Mouse (Mus musculus): ENCODE measurements around the gene Slc16a10. TPM values are rescaled to one million over a fixed set of nuclear protein-coding genes. Genes with fewer than 3 reads are reported as not detected.

Slc16a10 gene
- polyA plus RNA-seq, 1 experiment from 2014 or later: 2.2 TPM

DNA sequence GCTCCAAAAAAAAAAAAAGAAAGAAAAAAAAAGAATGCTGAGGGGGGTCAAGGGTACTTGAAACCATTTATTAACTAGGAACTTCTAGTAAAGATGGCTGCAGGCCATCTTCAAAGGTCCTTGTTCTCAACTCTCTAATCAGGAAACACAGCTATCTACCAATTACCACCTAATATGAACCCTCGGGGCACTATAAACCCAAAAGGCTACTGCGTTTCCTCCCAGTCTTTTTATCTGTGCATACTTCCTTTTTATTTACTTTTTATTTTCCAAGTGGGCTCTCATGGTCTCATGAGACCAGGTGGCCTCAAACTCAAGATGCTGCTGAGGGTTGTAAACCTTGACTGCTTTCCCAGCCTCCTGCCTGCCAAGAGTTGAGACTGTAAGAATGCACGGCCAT lies 4.4 kb upstream of the Slc16a10 start:
- Histone ChIP-seq H3K36me3 (no peaks in the 10 kb centered on the region), H3K4me3 (replicated peaks) (no peak overlapping the region), H3K27me3 (replicated peaks) (no peaks in the 10 kb centered on the region), H3K27ac (replicated peaks) (no peak overlapping the region), H3K9ac (replicated peaks) (no peak overlapping the region), H3K4me2 (no peak overlapping the region), H3K4me1 (peaks cover 3% of the 10 kb centered on the region), H3K9me3 (replicated peaks) (no peaks in the 10 kb centered on the region)
- WGBS: 81% methylated on average over 3 of the region's 3 CpGs
- no peak for ATAC-seq (ENCODE audit: low FRiP score)

DNA sequence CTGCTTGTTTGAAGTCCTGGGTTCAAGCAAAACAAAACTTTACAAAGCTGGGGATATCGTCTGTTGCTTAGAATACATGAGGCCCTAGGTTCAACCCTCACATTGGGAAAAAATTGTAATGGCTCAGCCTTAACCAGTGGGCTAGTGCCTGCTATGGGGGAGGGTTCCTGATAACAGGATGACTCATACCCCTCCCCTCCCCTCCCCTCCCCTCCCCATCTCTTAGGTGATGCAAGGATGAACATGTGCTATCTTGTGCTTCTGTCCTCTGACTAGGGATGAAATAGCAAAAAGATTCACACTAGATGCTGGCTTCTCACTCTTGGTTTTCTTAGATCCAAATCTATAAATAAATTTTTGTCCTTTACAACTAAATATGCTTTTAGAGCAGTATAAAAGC lies 2.8 kb upstream of the Slc16a10 start:
- Histone ChIP-seq H3K36me3 (no peaks in the 10 kb centered on the region), H3K9me3 (replicated peaks) (no peaks in the 10 kb centered on the region), H3K4me1 (peaks cover 9% of the 10 kb centered on the region), H3K9ac (replicated peaks) (no peak overlapping the region), H3K27me3 (replicated peaks) (no peaks in the 10 kb centered on the region; the same call in 1 of the 2 replicates), H3K27ac (replicated peaks) (no peak overlapping the region), H3K4me3 (replicated peaks) (no peak overlapping the region), H3K4me2 (no peak overlapping the region)
- ATAC-seq (ENCODE audit: low FRiP score): no peak
- 97% methylated on average over 1 of the region's 1 CpGs for WGBS

DNA sequence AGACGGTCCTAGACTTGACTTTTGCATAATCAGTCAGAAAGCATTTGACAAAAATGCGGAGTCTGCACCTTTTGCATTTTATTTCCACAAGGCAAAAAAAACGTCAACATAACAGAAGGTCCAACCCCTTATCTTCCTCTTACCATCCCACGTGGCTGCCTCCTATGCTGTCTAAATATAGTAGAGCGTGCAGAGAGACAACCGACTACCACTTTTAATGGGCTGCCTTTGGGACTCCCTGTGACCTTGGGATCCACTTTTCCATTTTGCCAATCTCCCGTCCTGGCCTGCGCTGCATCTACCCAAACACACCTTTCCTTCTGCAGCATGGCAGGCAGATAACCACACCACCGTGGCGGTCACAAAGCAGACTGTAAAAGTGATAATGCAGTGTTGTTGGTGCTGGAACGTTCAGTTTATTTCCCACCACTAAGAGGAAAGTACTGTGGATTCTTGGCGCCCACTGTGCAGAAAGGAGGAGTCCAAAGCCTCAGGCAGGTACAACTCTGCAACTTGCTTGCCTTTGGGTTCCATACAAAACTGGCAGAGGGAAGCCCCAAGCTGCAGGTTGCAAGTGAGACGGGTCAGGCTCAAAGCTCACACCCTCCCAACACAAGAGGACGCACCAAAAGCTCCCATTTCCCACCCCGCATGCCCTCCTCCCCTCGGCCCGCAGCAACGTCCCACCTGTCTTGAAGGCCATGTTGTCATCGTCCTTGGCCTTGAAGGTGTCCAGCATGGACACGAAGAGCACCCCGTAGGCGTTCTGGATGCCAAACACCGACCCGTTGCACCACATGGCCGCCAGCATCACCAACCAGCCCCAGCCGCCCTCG lies 824 bp downstream of the Slc16a10 start:
- ATAC-seq (ENCODE audit: low FRiP score): peak; percentile 22
- no peak overlapping the region for H3K27ac ChIP-seq (replicated peaks)
- 26% methylated on average over 27 of the region's 27 CpGs for WGBS
- H3K9ac ChIP-seq (replicated peaks): peak overlapping the region; percentile 60
- no peaks in the 10 kb centered on the region for H3K9me3 ChIP-seq (replicated peaks)
- H3K4me2 ChIP-seq: peak overlapping the region; percentile 83
- peak overlapping the region; percentile 61 for H3K4me3 ChIP-seq (replicated peaks)
- H3K36me3 ChIP-seq: no peaks in the 10 kb centered on the region
- peaks cover 9% of the 10 kb centered on the region for H3K4me1 ChIP-seq
- H3K27me3 ChIP-seq (replicated peaks): no peaks in the 10 kb centered on the region; the same call in 1 of the 2 replicates

DNA sequence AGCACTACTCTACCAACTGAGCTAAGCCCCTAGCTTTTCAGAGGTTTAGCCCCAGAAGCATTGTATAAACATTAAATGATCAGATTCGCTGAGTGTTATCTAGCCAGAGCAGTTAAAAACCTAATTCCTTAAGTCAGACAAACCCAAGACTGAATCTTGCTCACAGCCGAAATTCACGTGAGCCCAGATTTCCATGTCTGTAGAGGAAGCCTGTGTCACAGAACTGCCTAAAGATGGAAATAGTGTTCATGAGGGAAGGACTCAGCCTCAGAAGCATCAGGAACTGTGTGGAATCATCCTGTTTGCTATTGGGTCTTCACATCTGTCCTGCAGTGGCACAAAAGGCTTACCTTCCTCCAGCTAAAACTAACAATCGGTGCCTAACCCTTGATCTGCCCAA lies 2.4 kb downstream of the Slc16a10 start:
- 89% methylated on average over 4 of the region's 4 CpGs for WGBS
- no peak overlapping the region for H3K9ac ChIP-seq (replicated peaks)

DNA sequence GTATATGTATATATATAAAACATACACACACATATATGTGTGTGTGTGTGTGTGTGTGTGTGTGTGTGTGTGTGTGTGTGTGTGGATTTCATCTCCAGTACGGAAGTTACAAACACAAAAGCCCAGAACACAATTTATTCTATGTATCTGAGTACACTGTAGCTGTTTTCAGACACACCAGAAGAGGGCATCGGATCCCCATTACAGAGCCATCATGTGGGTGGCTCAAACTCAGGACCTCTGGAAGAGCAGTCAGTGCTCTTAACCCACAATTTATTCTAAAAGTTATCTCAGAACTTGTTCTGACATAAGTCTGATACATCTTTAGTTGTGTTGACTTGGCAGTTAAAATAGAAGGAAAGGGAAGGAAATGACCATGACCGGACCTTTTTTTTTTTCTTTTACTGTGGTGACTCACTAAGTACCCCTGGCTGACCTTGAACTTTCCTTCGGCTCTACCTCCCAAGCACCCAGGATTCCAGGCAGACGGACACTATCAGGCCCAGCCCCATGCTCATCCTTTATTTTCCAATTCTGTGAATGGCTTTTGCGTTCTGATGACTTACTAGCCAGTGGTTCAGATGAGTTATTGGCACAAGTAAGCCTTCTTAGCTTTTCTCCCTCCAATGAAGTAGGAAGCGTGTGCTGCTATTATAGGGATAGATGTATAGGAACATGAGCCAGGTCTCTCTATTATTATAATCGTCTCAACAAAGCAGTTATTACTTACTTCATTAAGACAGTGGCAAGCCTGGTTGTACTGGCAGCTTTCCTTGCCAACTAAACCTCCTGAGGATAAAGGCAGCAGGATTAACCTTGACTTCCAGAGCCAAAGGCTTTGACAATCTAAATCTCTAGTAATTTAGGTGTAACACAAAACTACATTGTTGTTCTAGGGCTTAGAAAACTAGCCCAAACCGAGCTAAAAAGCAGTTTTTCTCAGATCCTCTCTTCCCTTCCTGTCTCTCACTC lies 6.0 kb downstream of the Slc16a10 start:
- Histone ChIP-seq H3K9ac (replicated peaks) (no peak overlapping the region), H3K4me2 (no peak overlapping the region), H3K27ac (replicated peaks) (no peak overlapping the region), H3K9me3 (replicated peaks) (no peaks in the 10 kb centered on the region), H3K4me1 (peaks cover 3% of the 10 kb centered on the region; the same call in 1 of the 2 replicates), H3K36me3 (no peaks in the 10 kb centered on the region), H3K4me3 (replicated peaks) (no peak overlapping the region), H3K27me3 (replicated peaks) (no peaks in the 10 kb centered on the region; the same call in 1 of the 2 replicates)
- no peak for ATAC-seq (ENCODE audit: low FRiP score)
- WGBS: 77% methylated on average over 9 of the region's 9 CpGs

More for the DNA sequence above, 2.4 kb downstream of the Slc16a10 start:
- Histone ChIP-seq H3K27me3 (replicated peaks) (no peaks in the 10 kb centered on the region; the same call in 1 of the 2 replicates), H3K4me1 (peaks cover 9% of the 10 kb centered on the region), H3K36me3 (no peaks in the 10 kb centered on the region), H3K4me2 (no peak overlapping the region), H3K27ac (replicated peaks) (no peak overlapping the region), H3K4me3 (replicated peaks) (no peak overlapping the region), H3K9me3 (replicated peaks) (no peaks in the 10 kb centered on the region)
- no peak for ATAC-seq (ENCODE audit: low FRiP score)

DNA sequence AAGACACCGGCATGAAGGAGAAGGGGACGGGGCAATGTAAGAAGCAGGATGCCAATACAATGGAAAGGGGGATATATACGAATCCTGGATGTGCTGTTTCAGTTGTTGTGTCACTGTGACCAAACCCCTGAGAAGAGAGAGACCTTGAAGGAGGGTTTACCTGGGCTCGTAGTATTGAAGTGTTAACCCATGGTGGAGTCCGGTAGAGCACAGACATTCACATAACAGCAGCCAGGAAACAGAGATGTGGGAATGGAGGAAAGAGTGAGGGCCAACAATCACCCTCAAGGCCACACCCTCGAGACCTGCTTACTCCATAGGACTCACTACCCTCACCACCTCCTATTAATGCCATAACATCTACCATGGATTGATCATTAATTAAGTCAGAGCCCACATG lies 7.2 kb downstream of the Slc16a10 start:
- Histone ChIP-seq H3K9me3 (replicated peaks) (no peaks in the 10 kb centered on the region), H3K4me2 (no peak overlapping the region), H3K36me3 (no peaks in the 10 kb centered on the region), H3K9ac (replicated peaks) (no peak overlapping the region), H3K4me1 (no peaks in the 10 kb centered on the region), H3K27me3 (replicated peaks) (no peaks in the 10 kb centered on the region), H3K27ac (replicated peaks) (no peak overlapping the region), H3K4me3 (replicated peaks) (no peak overlapping the region)
- 86% methylated on average over 6 of the region's 6 CpGs for WGBS
- ATAC-seq (ENCODE audit: low FRiP score): no peak

DNA sequence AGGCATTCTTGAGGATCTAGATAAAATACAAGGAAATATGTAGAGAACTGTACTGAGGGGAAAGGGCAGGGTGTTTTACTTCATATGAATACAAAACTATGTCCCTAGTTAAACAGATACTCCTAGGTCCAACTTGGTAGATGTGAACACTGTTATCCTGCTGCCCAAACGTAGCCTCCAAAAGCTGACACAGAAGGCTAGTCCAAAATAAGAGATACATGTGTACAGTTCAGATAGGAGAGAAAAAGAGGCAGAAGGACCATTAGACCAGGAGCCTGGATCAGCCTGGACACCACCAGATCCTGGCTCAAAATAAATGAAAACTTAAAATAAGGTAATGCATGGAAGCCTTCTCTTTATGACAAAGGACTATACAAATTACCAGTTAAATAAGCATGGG lies 8.4 kb downstream of the Slc16a10 start:
- WGBS: 86% methylated on average over 1 of the region's 1 CpGs
- Histone ChIP-seq H3K9me3 (replicated peaks) (no peaks in the 10 kb centered on the region), H3K4me3 (replicated peaks) (no peak overlapping the region), H3K9ac (replicated peaks) (no peak overlapping the region), H3K27me3 (replicated peaks) (no peaks in the 10 kb centered on the region), H3K27ac (replicated peaks) (no peak overlapping the region), H3K4me2 (no peak overlapping the region), H3K4me1 (no peaks in the 10 kb centered on the region), H3K36me3 (no peaks in the 10 kb centered on the region)
- no peak for ATAC-seq (ENCODE audit: low FRiP score)

DNA sequence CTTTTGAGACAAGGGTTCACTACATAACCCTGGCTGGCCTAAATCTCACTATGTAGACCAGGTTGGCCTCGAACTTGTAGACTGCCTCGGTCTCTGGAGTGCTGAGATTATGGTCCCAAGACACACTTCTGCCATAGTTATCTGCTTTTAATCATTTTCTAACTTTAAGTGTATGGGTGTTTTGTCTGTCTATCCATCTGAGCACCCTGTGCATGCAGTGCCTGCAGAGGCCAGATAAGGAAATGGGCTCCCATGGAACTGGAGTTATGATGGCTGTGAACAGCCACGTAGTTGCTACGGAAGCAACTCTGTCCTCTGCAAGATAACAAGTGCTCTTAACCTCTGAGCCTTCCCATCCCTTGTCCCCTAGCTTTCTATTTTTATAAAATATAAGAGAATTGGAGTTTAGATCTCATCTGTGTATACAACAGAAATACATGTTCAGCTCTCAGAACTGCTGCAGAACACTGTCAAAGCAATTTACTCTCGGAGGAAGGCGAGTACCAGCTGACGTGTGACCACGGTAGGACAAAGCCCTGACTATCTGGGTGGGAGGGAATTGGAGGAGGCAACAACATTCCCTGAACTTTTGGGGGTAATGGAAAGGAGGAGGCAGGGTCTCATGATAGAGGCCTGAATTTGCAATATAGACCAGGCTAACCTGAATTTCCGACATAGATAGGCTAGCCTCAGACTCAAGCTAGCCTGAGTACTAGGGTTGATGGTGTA lies 10.2 kb downstream of the Slc16a10 start:
- Histone ChIP-seq H3K9me3 (replicated peaks) (no peaks in the 10 kb centered on the region), H3K27me3 (replicated peaks) (no peaks in the 10 kb centered on the region), H3K4me1 (no peaks in the 10 kb centered on the region), H3K4me3 (replicated peaks) (no peak overlapping the region), H3K36me3 (no peaks in the 10 kb centered on the region), H3K4me2 (no peak overlapping the region), H3K27ac (replicated peaks) (no peak overlapping the region), H3K9ac (replicated peaks) (no peak overlapping the region)
- 93% methylated on average over 9 of the region's 9 CpGs for WGBS
- ATAC-seq (ENCODE audit: low FRiP score): no peak

DNA sequence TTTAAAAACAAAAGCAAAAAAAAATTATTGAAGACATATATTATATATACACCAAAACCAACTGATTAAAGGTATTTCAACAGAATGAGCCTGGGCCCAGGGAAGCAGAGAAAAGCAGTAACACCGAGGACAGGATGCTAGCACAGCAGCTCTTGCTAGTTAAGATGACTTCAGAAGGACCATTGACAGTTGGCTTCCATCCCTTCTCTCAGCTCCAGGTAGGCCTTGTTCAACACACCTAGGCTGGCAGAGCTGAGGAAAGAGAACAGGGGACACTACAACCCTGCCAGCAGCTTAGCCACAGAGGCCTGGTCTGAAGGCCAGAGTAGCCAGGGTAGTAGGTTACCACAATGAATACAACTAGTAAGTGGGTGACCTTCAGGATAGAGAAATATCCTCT lies 11.9 kb downstream of the Slc16a10 start:
- WGBS: 92% methylated on average over 1 of the region's 1 CpGs

DNA sequence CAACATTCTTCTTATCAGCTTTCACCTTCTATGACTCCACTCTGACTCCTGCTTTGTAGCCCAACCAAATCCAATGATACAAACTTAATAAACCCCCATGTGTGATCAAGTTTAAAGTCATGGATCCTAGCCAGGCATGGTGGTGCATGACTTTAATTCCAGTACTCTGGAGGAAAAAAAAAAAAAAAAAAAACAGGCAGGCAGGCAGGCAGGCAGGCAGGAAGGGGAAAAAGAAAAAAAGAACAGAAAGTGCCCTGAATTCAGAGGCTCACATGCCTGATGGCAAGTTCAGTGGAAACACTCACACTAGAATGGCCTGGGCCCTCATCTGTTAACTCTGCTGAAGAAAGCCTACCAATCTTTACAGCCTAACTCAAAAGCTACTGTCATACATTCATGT lies 12.9 kb downstream of the Slc16a10 start:
- H3K4me2 ChIP-seq: no peak overlapping the region
- no peak overlapping the region for H3K9ac ChIP-seq (replicated peaks)
- H3K4me3 ChIP-seq (replicated peaks): no peak overlapping the region
- no peak for ATAC-seq (ENCODE audit: low FRiP score)
- no peaks in the 10 kb centered on the region for H3K9me3 ChIP-seq (replicated peaks)
- H3K36me3 ChIP-seq: no peaks in the 10 kb centered on the region
- no peaks in the 10 kb centered on the region for H3K27me3 ChIP-seq (replicated peaks)
- H3K27ac ChIP-seq (replicated peaks): no peak overlapping the region
- H3K4me1 ChIP-seq: no peaks in the 10 kb centered on the region

More for the DNA sequence above, 11.9 kb downstream of the Slc16a10 start:
- no peaks in the 10 kb centered on the region for H3K4me1 ChIP-seq
- H3K27ac ChIP-seq (replicated peaks): no peak overlapping the region
- no peaks in the 10 kb centered on the region for H3K36me3 ChIP-seq
- H3K4me2 ChIP-seq: no peak overlapping the region
- H3K9ac ChIP-seq (replicated peaks): no peak overlapping the region
- H3K27me3 ChIP-seq (replicated peaks): no peaks in the 10 kb centered on the region
- H3K9me3 ChIP-seq (replicated peaks): no peaks in the 10 kb centered on the region
- H3K4me3 ChIP-seq (replicated peaks): no peak overlapping the region
- no peak for ATAC-seq (ENCODE audit: low FRiP score)

DNA sequence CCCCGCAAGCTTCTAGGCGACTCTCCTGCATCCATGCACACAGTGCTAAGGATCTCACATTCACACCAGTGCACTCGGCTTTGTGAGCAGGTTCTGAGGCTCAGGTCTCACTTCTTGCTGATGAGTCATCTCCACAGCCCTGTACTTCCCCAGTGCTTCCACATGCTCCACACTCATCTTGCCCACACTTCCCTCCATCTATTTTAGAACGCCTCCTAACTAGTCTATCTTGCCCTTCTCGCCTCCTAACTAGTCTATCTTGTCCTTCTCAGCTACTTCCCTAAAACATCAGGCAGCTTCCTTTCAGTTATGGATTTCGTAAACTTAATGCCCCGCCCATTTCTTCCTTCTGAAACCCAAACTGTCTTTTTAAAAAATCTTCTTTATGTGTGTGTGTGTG lies 13.6 kb downstream of the Slc16a10 start:
- Histone ChIP-seq H3K9me3 (replicated peaks) (no peaks in the 10 kb centered on the region), H3K9ac (replicated peaks) (no peak overlapping the region), H3K4me1 (no peaks in the 10 kb centered on the region), H3K36me3 (no peaks in the 10 kb centered on the region), H3K4me3 (replicated peaks) (no peak overlapping the region), H3K27me3 (replicated peaks) (no peaks in the 10 kb centered on the region), H3K4me2 (no peak overlapping the region), H3K27ac (replicated peaks) (no peak overlapping the region)
- WGBS: 88% methylated on average over 7 of the region's 7 CpGs
- no peak for ATAC-seq (ENCODE audit: low FRiP score)
